Mouse (Mus musculus): ENCODE measurements at regions not wholly inside any gene's neighbourhood (a gene's known extent, or its start where the extent isn't known, plus 50 kb on each side); places are given as distances from the start of the nearest gene placed in this dataset.

GRCm38 (mm10) chr7:62924585-62925331 lies 101.3 kb upstream of the A26c2 start:
- DNase-seq: no peak

GRCm38 (mm10) chr7:62922246-62922645 lies 98.8 kb upstream of the A26c2 start:
- DNase-seq: no peak

- peak; percentile 5 for DNase-seq
Observed at GRCm38 (mm10) chr7:62894337-62894736, 70.9 kb upstream of the A26c2 start.

- no peak for DNase-seq
Observed at GRCm38 (mm10) chr7:62877033-62877432, 53.6 kb upstream of the A26c2 start.

All from cerebellum, adult 11-12 months (tissue).